Mouse (Mus musculus) G1E (cell line): ENCODE measurements around the gene Itga10. TPM values are rescaled to one million over a fixed set of nuclear protein-coding genes. Genes with fewer than 3 reads are reported as not detected.

ENCODE experiments used
- ATAC-seq: 2 replicates; pipeline ENCODE4 v1.8.0; 2016; ENCODE audit warnings: mild to moderate bottlenecking; ENCODE audit not compliant: insufficient number of reproducible peaks, poor library complexity, low FRiP score, severe bottlenecking; ENCODE audit errors: extremely low read depth
- DNase-seq: peaks from one replicate; pipeline ENCODE4 v3.0.0; 2012; ENCODE audit warnings: low spot score
- H3K27me3 ChIP-seq: 2 replicates; pipeline ENCODE4 v1.6.1; 2012; ENCODE audit warnings: mild to moderate bottlenecking, low read length, inconsistent platforms; ENCODE audit not compliant: insufficient read depth
- H3K36me3 ChIP-seq: replicated peaks from 2 replicates; pipeline ENCODE3; 2012; ENCODE audit warnings: mild to moderate bottlenecking, inconsistent platforms
- H3K4me1 ChIP-seq: 2 replicates; pipeline ENCODE4 v1.6.1; 2012; ENCODE audit warnings: low read depth, low read length, inconsistent platforms, mixed read lengths; ENCODE audit not compliant: insufficient read depth
- H3K4me3 ChIP-seq: 2 replicates; pipeline ENCODE4 v1.5.1; 2012; ENCODE audit warnings: low read depth, mild to moderate bottlenecking, inconsistent platforms, low read length, moderate library complexity, mixed read lengths
- H3K9me3 ChIP-seq: replicated peaks from 2 replicates; pipeline ENCODE4 v1.6.1; 2012; ENCODE audit warnings: inconsistent platforms
- CTCF ChIP-seq: IDR thresholded peaks from 2 replicates; pipeline ENCODE4 v1.5.1; 2012; ENCODE audit warnings: low read depth, low read length, inconsistent platforms, mixed read lengths
- GATA1 ChIP-seq: IDR thresholded peaks from 2 replicates; pipeline ENCODE4 v1.6.1; 2012; ENCODE audit warnings: borderline replicate concordance, low read length, inconsistent platforms, mixed read lengths
- GATA2 ChIP-seq: IDR thresholded peaks from 2 replicates; pipeline ENCODE4 v1.6.1; 2012; ENCODE audit warnings: low read depth, low read length, inconsistent platforms, borderline replicate concordance
- POLR2AphosphoS5 ChIP-seq: IDR thresholded peaks from 2 replicates; pipeline ENCODE4 v1.6.1; 2012; ENCODE audit warnings: low read depth, low read length, inconsistent platforms; ENCODE audit not compliant: insufficient replicate concordance
- TAL1 ChIP-seq: conservative IDR thresholded peaks from 2 replicates; pipeline ENCODE4 v1.6.1; 2012; ENCODE audit warnings: low read depth, low read length, inconsistent platforms, mixed read lengths
- polyA plus RNA-seq: library from polyadenylated mRNA; stranded (reverse); fragments of >175 nt; gene quantifications from 2 replicates; pipeline ENCODE4 v1.2.3, GENCODE M21; 2012
- total RNA-seq, 2 experiments: library from RNA; stranded (forward) in 1 of 2; stranded (reverse) in 1 of 2; fragments of 200-1000 nt in 1 of 2; fragments of >200 nt in 1 of 2; fragmentation: Nextera tagmentation in 1 of 2; gene quantifications; 2 replicates each; pipeline ENCODE4 v1.2.3; 2014 to 2017

Itga10 gene
- 2.2 and 8.3 TPM in 2 replicates for total RNA-seq (2014; fragmentation: Nextera tagmentation)
- total RNA-seq (2017) = 0.29 and 0.33 TPM in 2 replicates
- 0.10 and 0.20 TPM in 2 replicates for polyA plus RNA-seq

GRCm38 (mm10) chr3:96645018-96645649 is at the start of gene Itga10:
TSS of gene Itga10 (plus strand) at chr3:96645584.
- H3K4me3 ChIP-seq = no peak within 1 kb of the TSS
- no peaks in the 10 kb centered on the region for H3K27me3 ChIP-seq
- ATAC-seq = no peak
- TF ChIP-seq GATA2 = no peak
- no peak for TF ChIP-seq TAL1
- TF ChIP-seq POLR2AphosphoS5 = no peak
- TF ChIP-seq CTCF = peak; percentile 22; the same call in 1 of the 2 replicates
- no peak for DNase-seq
- peaks cover 10% of the 10 kb centered on the region; the same call in 1 of the 2 replicates for H3K4me1 ChIP-seq
- peaks cover 58% of the 10 kb centered on the region for H3K36me3 ChIP-seq
- no peaks in the 10 kb centered on the region for H3K9me3 ChIP-seq

GRCm38 (mm10) chr3:96595661-96596060 is 49.7 kb upstream of the Itga10 start:
- Histone ChIP-seq H3K9me3 (peaks cover 8% of the 10 kb centered on the region), H3K36me3 (no peaks in the 10 kb centered on the region), H3K4me3 (no peak overlapping the region), H3K27me3 (peaks cover 42% of the 10 kb centered on the region), H3K4me1 (peaks cover 60% of the 10 kb centered on the region)
- no peak for ATAC-seq
- DNase-seq = no peak
- TF ChIP-seq POLR2AphosphoS5 = no peak
- no peak for TF ChIP-seq CTCF
- TF ChIP-seq GATA2 = no peak
- TF ChIP-seq GATA1 = no peak
- TF ChIP-seq TAL1 = no peak

GRCm38 (mm10) chr3:96596228-96596707 is 49.1 kb upstream of the Itga10 start, which contains the start of gene Ankrd34a:
TSS of gene Ankrd34a (plus strand) at chr3:96596636.
- peaks cover 65% of the 10 kb centered on the region for H3K4me1 ChIP-seq
- H3K27me3 ChIP-seq = peaks cover 43% of the 10 kb centered on the region
- no peak for ATAC-seq
- H3K36me3 ChIP-seq = no peaks in the 10 kb centered on the region
- H3K9me3 ChIP-seq = peaks cover 8% of the 10 kb centered on the region
- DNase-seq = no peak
- peak within 1 kb of the TSS; percentile 34; the same call in 1 of the 2 replicates for H3K4me3 ChIP-seq
- TF ChIP-seq TAL1 (no peak), CTCF (no peak), GATA1 (no peak), POLR2AphosphoS5 (no peak), GATA2 (no peak)

- Histone ChIP-seq H3K4me1 (peaks cover 71% of the 10 kb centered on the region), H3K9me3 (peaks cover 8% of the 10 kb centered on the region), H3K4me3 (no peak overlapping the region), H3K27me3 (peaks cover 49% of the 10 kb centered on the region), H3K36me3 (no peaks in the 10 kb centered on the region)
- TF ChIP-seq CTCF = no peak
- DNase-seq (no peak), ATAC-seq (no peak)
These were observed 48.5 kb upstream of the Itga10 start for GRCm38 (mm10) chr3:96596855-96597254.

GRCm38 (mm10) chr3:96597435-96597891 is 47.9 kb upstream of the Itga10 start:
- no peak for ATAC-seq
- no peak for DNase-seq
- peaks cover 55% of the 10 kb centered on the region for H3K27me3 ChIP-seq
- peaks cover 8% of the 10 kb centered on the region for H3K9me3 ChIP-seq
- peak overlapping the region; percentile 34; the same call in 1 of the 2 replicates for H3K4me3 ChIP-seq
- peaks cover 70% of the 10 kb centered on the region for H3K4me1 ChIP-seq
- H3K36me3 ChIP-seq = no peaks in the 10 kb centered on the region
- TF ChIP-seq POLR2AphosphoS5 (no peak), GATA2 (no peak), CTCF (no peak), TAL1 (no peak), GATA1 (no peak)

- H3K36me3 ChIP-seq = no peaks in the 10 kb centered on the region
- no peak overlapping the region; the same call in 1 of the 2 replicates for H3K4me3 ChIP-seq
- peaks cover 8% of the 10 kb centered on the region for H3K9me3 ChIP-seq
- DNase-seq (no peak), ATAC-seq (no peak)
- TF ChIP-seq TAL1 (no peak), CTCF (no peak), POLR2AphosphoS5 (no peak), GATA1 (no peak), GATA2 (no peak)
- H3K4me1 ChIP-seq = peaks cover 62% of the 10 kb centered on the region
- H3K27me3 ChIP-seq = peaks cover 62% of the 10 kb centered on the region
These were observed 47.0 kb upstream of the Itga10 start for GRCm38 (mm10) chr3:96598156-96599068.
